Mouse (Mus musculus) forebrain, postnatal 0 days (tissue): ENCODE measurements at regions not wholly inside any gene's neighbourhood (a gene's known extent, or its start where the extent isn't known, plus 50 kb on each side); places are given as distances from the start of the nearest gene placed in this dataset.

Source experiments
- ATAC-seq: fragments of 200-750 bp; cut with Nextera tagmentation; 2 replicates; pipeline ENCODE4 v1.8.0; 2017; ENCODE audit warnings: mild to moderate bottlenecking, moderate library complexity
- DNase-seq: peaks from one replicate; pipeline ENCODE4 v3.0.0-alpha.2; 2015
- H3K27ac ChIP-seq: fragments of 300-500 bp; sonication (generic); 2 replicates; pipeline ENCODE4 v1.5.1; 2014; ENCODE audit warnings: low read depth, mild to moderate bottlenecking, antibody characterized with exemption, low read length, moderate library complexity, mixed read lengths
- H3K27me3 ChIP-seq: fragments of 300-500 bp; sonication (generic); 2 replicates; pipeline ENCODE4 v1.6.1; 2014; ENCODE audit warnings: mild to moderate bottlenecking, low read length, mixed read lengths; ENCODE audit not compliant: insufficient read depth
- H3K36me3 ChIP-seq: fragments of 300-500 bp; sonication (generic); 2 replicates; pipeline ENCODE4 v1.6.1; 2014; ENCODE audit warnings: mild to moderate bottlenecking, moderate library complexity; ENCODE audit not compliant: insufficient read depth
- H3K4me1 ChIP-seq: fragments of 300-500 bp; sonication (generic); 2 replicates; pipeline ENCODE4 v1.6.1; 2014; ENCODE audit warnings: antibody characterized with exemption; ENCODE audit not compliant: insufficient read depth
- H3K4me2 ChIP-seq: fragments of 300-500 bp; sonication (generic); 2 replicates; pipeline ENCODE4 v1.6.1; 2014; ENCODE audit warnings: low read depth, mild to moderate bottlenecking, moderate library complexity
- H3K4me3 ChIP-seq: fragments of 300-500 bp; sonication (generic); 2 replicates; pipeline ENCODE4 v1.5.1; 2014; ENCODE audit warnings: low read depth, low read length, mixed read lengths
- H3K9ac ChIP-seq: fragments of 300-500 bp; sonication (generic); 2 replicates; pipeline ENCODE4 v1.6.1; 2014; ENCODE audit warnings: mild to moderate bottlenecking
- H3K9me3 ChIP-seq: fragments of 300-500 bp; sonication (generic); 2 replicates; pipeline ENCODE4 v1.6.1; 2016; ENCODE audit warnings: low read length
- CTCF ChIP-seq: sonication (generic); IDR thresholded peaks from 2 replicates; pipeline ENCODE4 v1.5.1; 2016; ENCODE audit warnings: antibody characterized with exemption, control low read depth, low read depth
- WGBS: fragments of 180-500 bp; shearing (Covaris S2); extraction: QIAGEN DNeasy Blood & Tissue Kit; methylation state at CpG from one replicate; pipeline ENCODE4 v1.1.7; 2014; 5-methylcytosine and 5-hydroxymethylcytosine counted together

DNA sequence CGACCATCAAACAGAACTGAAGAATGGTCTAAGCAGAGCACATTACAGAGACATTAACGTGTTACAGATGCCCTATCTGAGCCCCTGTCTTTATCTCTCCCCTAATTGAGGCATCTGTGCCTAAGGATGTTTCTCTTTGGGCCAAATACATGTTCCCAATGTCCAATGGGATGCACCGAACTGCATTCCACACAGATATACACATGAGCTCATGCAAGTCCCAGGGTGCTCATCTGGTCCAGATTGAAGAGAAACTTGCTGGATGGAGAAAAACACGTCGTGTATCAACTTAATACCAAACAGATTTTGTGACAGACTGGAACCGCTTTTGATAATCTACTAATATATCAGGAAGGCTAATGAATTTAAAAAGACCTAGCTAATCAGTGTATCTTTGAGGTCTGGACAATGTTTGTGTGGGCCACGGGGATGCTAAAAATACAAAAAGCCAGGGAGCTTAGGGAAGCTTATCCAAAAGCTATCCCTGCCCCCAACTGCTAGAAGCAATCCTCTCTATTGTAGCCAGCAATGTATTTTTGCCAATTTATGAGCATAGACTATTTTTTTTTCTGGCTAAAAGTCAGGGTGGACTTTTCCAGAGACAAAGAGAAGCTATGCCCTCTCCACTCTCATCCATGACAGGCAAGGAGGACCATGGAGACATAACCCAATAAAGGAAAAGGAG lies 53.4 kb upstream of the Rbpj start:
- H3K27me3 ChIP-seq, result no peaks in the 10 kb centered on the region
- no peak for DNase-seq
- ATAC-seq, result no peak
- H3K4me2 ChIP-seq, result no peak overlapping the region
- 75% methylated on average over 7 of the region's 7 CpGs for WGBS
- no peak overlapping the region for H3K9ac ChIP-seq
- TF ChIP-seq CTCF, result no peak
- no peaks in the 10 kb centered on the region for H3K4me1 ChIP-seq
- H3K9me3 ChIP-seq, result no peaks in the 10 kb centered on the region
- no peaks in the 10 kb centered on the region for H3K36me3 ChIP-seq
- no peak overlapping the region for H3K27ac ChIP-seq
- no peak overlapping the region for H3K4me3 ChIP-seq

- H3K9ac ChIP-seq, result no peak overlapping the region
- ATAC-seq (no peak), DNase-seq (no peak)
- H3K4me2 ChIP-seq, result no peak overlapping the region
- no peak overlapping the region for H3K4me3 ChIP-seq
- H3K27ac ChIP-seq, result no peak overlapping the region
- no peaks in the 10 kb centered on the region for H3K4me1 ChIP-seq
- TF ChIP-seq CTCF, result no peak
- H3K9me3 ChIP-seq, result no peaks in the 10 kb centered on the region
- H3K36me3 ChIP-seq, result no peaks in the 10 kb centered on the region
- WGBS, result 83% methylated on average over 3 of the region's 3 CpGs
- H3K27me3 ChIP-seq, result no peaks in the 10 kb centered on the region
Measured at GRCm38 (mm10) chr5:53413677-53414076, 52.3 kb upstream of the Rbpj start.

DNA sequence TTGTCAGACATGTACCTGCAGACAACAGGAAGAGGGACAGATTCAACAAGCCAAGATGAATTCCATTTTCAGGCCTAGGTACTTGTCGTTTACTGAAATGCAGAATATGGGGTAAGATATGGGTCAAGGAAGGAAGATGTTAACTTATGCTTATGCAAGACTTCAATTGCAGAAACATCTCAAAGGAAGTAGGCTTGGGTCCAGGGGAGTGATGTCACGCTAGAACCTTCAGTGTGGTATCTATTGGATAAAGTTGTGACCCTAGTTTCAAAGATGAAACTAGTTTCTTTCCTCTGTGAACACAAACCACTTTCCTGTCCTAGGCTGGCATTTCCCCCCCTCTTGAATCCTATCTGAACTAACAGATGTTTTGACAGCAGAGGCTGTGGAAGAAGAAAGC lies 50.5 kb upstream of the Rbpj start:
- 97% methylated on average over 2 of the region's 2 CpGs for WGBS
- H3K4me1 ChIP-seq, result no peaks in the 10 kb centered on the region
- H3K4me3 ChIP-seq, result no peak overlapping the region
- no peak for ATAC-seq
- no peaks in the 10 kb centered on the region for H3K36me3 ChIP-seq
- no peak overlapping the region for H3K27ac ChIP-seq
- no peak overlapping the region for H3K4me2 ChIP-seq
- H3K9me3 ChIP-seq, result no peaks in the 10 kb centered on the region
- no peak for TF ChIP-seq CTCF
- no peak for DNase-seq
- no peak overlapping the region for H3K9ac ChIP-seq
- no peaks in the 10 kb centered on the region for H3K27me3 ChIP-seq
